Mouse (Mus musculus): ENCODE results near the gene Pde11a.

Pde11a gene

GRCm38 (mm10) chr2:76338215-76339156, at the start of gene Pde11a:
Gene Pde11a, minus strand, starts transcription at chr2:76338774.
- Histone ChIP-seq H3K9me3 (ENCODE audit: low read length) (no peaks in the 10 kb centered on the region), H3K4me3 (replicated peaks; ENCODE audit: low read length) (peak within 1 kb of the TSS; percentile 82), H3K4me1 (replicated peaks; ENCODE audit: low read depth, low read length) (peaks cover 17% of the 10 kb centered on the region), H3K36me3 (ENCODE audit: insufficient read depth, low read length) (no peaks in the 10 kb centered on the region), H3K27me3 (ENCODE audit: insufficient read depth, low read length) (peaks cover 42% of the 10 kb centered on the region)
- TF ChIP-seq NANOG (IDR thresholded peaks at IDR 0.05; ENCODE audit: borderline replicate concordance, low read length), result no peak
- TF ChIP-seq CTCF (conservative IDR thresholded peaks at IDR 0.05; ENCODE audit: low read length), result no peak
- no peak for TF ChIP-seq POU5F1 (IDR thresholded peaks at IDR 0.05; ENCODE audit: borderline replicate concordance, low read length)

- Histone ChIP-seq H3K9me3 (ENCODE audit: low read length) (no peaks in the 10 kb centered on the region), H3K27me3 (ENCODE audit: insufficient read depth, low read length) (no peaks in the 10 kb centered on the region), H3K4me3 (replicated peaks; ENCODE audit: low read length) (no peak overlapping the region), H3K4me1 (replicated peaks; ENCODE audit: low read depth, low read length) (no peaks in the 10 kb centered on the region), H3K36me3 (ENCODE audit: insufficient read depth, low read length) (peaks cover 56% of the 10 kb centered on the region)
- TF ChIP-seq CTCF (conservative IDR thresholded peaks at IDR 0.05; ENCODE audit: low read length), result no peak
- TF ChIP-seq NANOG (IDR thresholded peaks at IDR 0.05; ENCODE audit: borderline replicate concordance, low read length), result no peak
- no peak for TF ChIP-seq POU5F1 (IDR thresholded peaks at IDR 0.05; ENCODE audit: borderline replicate concordance, low read length)
These were observed 48.0 kb upstream of the Pde11a start for GRCm38 (mm10) chr2:76386531-76386930.

- Histone ChIP-seq H3K36me3 (ENCODE audit: insufficient read depth, low read length) (peaks cover 89% of the 10 kb centered on the region), H3K4me3 (replicated peaks; ENCODE audit: low read length) (no peak overlapping the region), H3K27me3 (ENCODE audit: insufficient read depth, low read length) (no peaks in the 10 kb centered on the region), H3K4me1 (replicated peaks; ENCODE audit: low read depth, low read length) (peaks cover 13% of the 10 kb centered on the region), H3K9me3 (ENCODE audit: low read length) (no peaks in the 10 kb centered on the region)
- TF ChIP-seq NANOG (IDR thresholded peaks at IDR 0.05; ENCODE audit: borderline replicate concordance, low read length), result no peak
- no peak for TF ChIP-seq CTCF (conservative IDR thresholded peaks at IDR 0.05; ENCODE audit: low read length)
- TF ChIP-seq POU5F1 (IDR thresholded peaks at IDR 0.05; ENCODE audit: borderline replicate concordance, low read length), result no peak
These were observed 40.1 kb upstream of the Pde11a start for GRCm38 (mm10) chr2:76378646-76379045.

GRCm38 (mm10) chr2:76374544-76375206, 36.1 kb upstream of the Pde11a start:
- TF ChIP-seq NANOG (IDR thresholded peaks at IDR 0.05; ENCODE audit: borderline replicate concordance, low read length) (no peak), CTCF (conservative IDR thresholded peaks at IDR 0.05; ENCODE audit: low read length) (no peak), POU5F1 (IDR thresholded peaks at IDR 0.05; ENCODE audit: borderline replicate concordance, low read length) (no peak)

GRCm38 (mm10) chr2:76372244-76372643, 33.7 kb upstream of the Pde11a start:
- Histone ChIP-seq H3K4me3 (replicated peaks; ENCODE audit: low read length) (no peak overlapping the region), H3K36me3 (ENCODE audit: insufficient read depth, low read length) (peaks cover 52% of the 10 kb centered on the region), H3K27me3 (ENCODE audit: insufficient read depth, low read length) (no peaks in the 10 kb centered on the region), H3K4me1 (replicated peaks; ENCODE audit: low read depth, low read length) (peaks cover 17% of the 10 kb centered on the region), H3K9me3 (ENCODE audit: low read length) (no peaks in the 10 kb centered on the region)
- TF ChIP-seq CTCF (conservative IDR thresholded peaks at IDR 0.05; ENCODE audit: low read length), result no peak
- no peak for TF ChIP-seq POU5F1 (IDR thresholded peaks at IDR 0.05; ENCODE audit: borderline replicate concordance, low read length)
- no peak for TF ChIP-seq NANOG (IDR thresholded peaks at IDR 0.05; ENCODE audit: borderline replicate concordance, low read length)

More at GRCm38 (mm10) chr2:76374544-76375206, 36.1 kb upstream of the Pde11a start:
- Histone ChIP-seq H3K36me3 (ENCODE audit: insufficient read depth, low read length) (peaks cover 73% of the 10 kb centered on the region), H3K4me1 (replicated peaks; ENCODE audit: low read depth, low read length) (peaks cover 17% of the 10 kb centered on the region), H3K27me3 (ENCODE audit: insufficient read depth, low read length) (no peaks in the 10 kb centered on the region), H3K4me3 (replicated peaks; ENCODE audit: low read length) (no peak overlapping the region), H3K9me3 (ENCODE audit: low read length) (no peaks in the 10 kb centered on the region)

GRCm38 (mm10) chr2:76370656-76370922, 32.0 kb upstream of the Pde11a start:
- no peaks in the 10 kb centered on the region for H3K9me3 ChIP-seq (ENCODE audit: low read length)
- H3K27me3 ChIP-seq (ENCODE audit: insufficient read depth, low read length), result no peaks in the 10 kb centered on the region
- peaks cover 14% of the 10 kb centered on the region for H3K4me1 ChIP-seq (replicated peaks; ENCODE audit: low read depth, low read length)
- TF ChIP-seq CTCF (conservative IDR thresholded peaks at IDR 0.05; ENCODE audit: low read length), result no peak
- TF ChIP-seq POU5F1 (IDR thresholded peaks at IDR 0.05; ENCODE audit: borderline replicate concordance, low read length), result no peak
- no peak for TF ChIP-seq NANOG (IDR thresholded peaks at IDR 0.05; ENCODE audit: borderline replicate concordance, low read length)
- H3K36me3 ChIP-seq (ENCODE audit: insufficient read depth, low read length), result peaks cover 42% of the 10 kb centered on the region
- peak overlapping the region; percentile 93 for H3K4me3 ChIP-seq (replicated peaks; ENCODE audit: low read length)

- Histone ChIP-seq H3K4me3 (replicated peaks; ENCODE audit: low read length) (peak within 1 kb of the TSS; percentile 93), H3K27me3 (ENCODE audit: insufficient read depth, low read length) (no peaks in the 10 kb centered on the region), H3K9me3 (ENCODE audit: low read length) (no peaks in the 10 kb centered on the region), H3K4me1 (replicated peaks; ENCODE audit: low read depth, low read length) (peaks cover 14% of the 10 kb centered on the region), H3K36me3 (ENCODE audit: insufficient read depth, low read length) (peaks cover 37% of the 10 kb centered on the region)
- TF ChIP-seq NANOG (IDR thresholded peaks at IDR 0.05; ENCODE audit: borderline replicate concordance, low read length), result no peak
- peak; percentile 62 for TF ChIP-seq CTCF (conservative IDR thresholded peaks at IDR 0.05; ENCODE audit: low read length)
These were observed 31.5 kb upstream of the Pde11a start, which contains the start of gene Rbm45 for GRCm38 (mm10) chr2:76369821-76370655. Gene Rbm45, plus strand, starts transcription at chr2:76369984.

All from E14TG2a.4 (cell line).